Mouse (Mus musculus) liver, embryonic 16.5 days (tissue): ENCODE data around the gene Syt12. TPM values are rescaled to one million over a fixed set of nuclear protein-coding genes. Genes with fewer than 3 reads are reported as not detected.

Source experiments
- ATAC-seq: fragments of 200-750 bp; cut with Nextera tagmentation; 2 replicates; pipeline ENCODE4 v1.8.0; 2017; ENCODE audit warnings: low read depth, mild to moderate bottlenecking, moderate number of reproducible peaks, moderate library complexity
- H3K27ac ChIP-seq: fragments of 300-500 bp; sonication (generic); 2 replicates; pipeline ENCODE4 v1.5.1; 2014; ENCODE audit warnings: mild to moderate bottlenecking, low read length
- H3K27me3 ChIP-seq: fragments of 300-500 bp; sonication (generic); 2 replicates; pipeline ENCODE4 v1.6.1; 2014; ENCODE audit warnings: low read depth, low read length, mixed read lengths; ENCODE audit not compliant: control insufficient read depth, insufficient read depth
- H3K36me3 ChIP-seq: fragments of 300-500 bp; sonication (generic); 2 replicates; pipeline ENCODE4 v1.6.1; 2014; ENCODE audit warnings: mild to moderate bottlenecking; ENCODE audit not compliant: control insufficient read depth, insufficient read depth
- H3K4me1 ChIP-seq: fragments of 300-500 bp; sonication (generic); 2 replicates; pipeline ENCODE4 v1.6.1; 2014; ENCODE audit warnings: low read depth, low read length, mixed read lengths; ENCODE audit not compliant: control insufficient read depth
- H3K4me2 ChIP-seq: fragments of 300-500 bp; sonication (generic); 2 replicates; pipeline ENCODE4 v1.6.1; 2014; ENCODE audit warnings: low read depth, low read length, mixed read lengths
- H3K4me3 ChIP-seq: fragments of 300-500 bp; sonication (generic); 2 replicates; pipeline ENCODE4 v1.5.1; 2014; ENCODE audit warnings: low read depth, mild to moderate bottlenecking, low read length
- H3K9ac ChIP-seq: fragments of 300-500 bp; sonication (generic); 2 replicates; pipeline ENCODE4 v1.6.1; 2014; ENCODE audit warnings: low read depth, low read length
- H3K9me3 ChIP-seq: fragments of 300-500 bp; sonication (generic); replicated peaks from 2 replicates; pipeline ENCODE4 v1.6.1; 2016; ENCODE audit warnings: low read length; ENCODE audit not compliant: control insufficient read depth
- WGBS: fragments of 180-500 bp; shearing (Covaris S2); extraction: QIAGEN DNeasy Blood & Tissue Kit; methylation state at CpG from one replicate; pipeline ENCODE4 v1.1.7; 2014; ENCODE audit not compliant: insufficient replicate concordance; 5-methylcytosine and 5-hydroxymethylcytosine counted together
- polyA plus RNA-seq: library from polyadenylated mRNA; unstranded; fragments of >200 nt; fragmentation: Nextera tagmentation; extraction: Ambion mirVana; gene quantifications from 2 replicates; pipeline ENCODE4 v1.2.1, GENCODE M21; 2015

The Syt12 gene
- polyA plus RNA-seq, 1 experiment from 2014 or later: 0.32 TPM

DNA sequence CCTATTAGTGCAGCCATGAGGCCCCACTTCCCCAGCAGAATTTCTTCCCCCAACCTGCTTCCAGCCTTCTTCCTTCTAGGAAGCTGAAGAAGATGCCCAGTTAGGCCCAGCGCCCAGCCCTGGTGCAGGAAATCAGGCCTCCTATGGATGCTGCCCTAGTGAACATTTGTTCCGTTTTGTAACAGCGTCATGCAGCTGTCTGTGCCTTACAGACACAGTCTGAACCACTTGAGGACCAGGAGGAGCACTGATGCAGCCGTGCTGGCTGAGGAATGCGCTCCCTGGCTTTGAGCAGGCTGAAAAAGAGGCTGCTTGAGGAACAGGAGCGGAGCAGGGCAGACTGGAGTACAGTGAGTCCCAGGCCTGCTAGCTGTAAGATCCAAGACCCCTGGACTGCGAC, 17.5 kb upstream of the Syt12 start:
- no peak overlapping the region for H3K27ac ChIP-seq
- H3K36me3 ChIP-seq: no peaks in the 10 kb centered on the region
- H3K4me3 ChIP-seq: no peak overlapping the region
- H3K4me1 ChIP-seq: peaks cover 14% of the 10 kb centered on the region
- H3K27me3 ChIP-seq: no peaks in the 10 kb centered on the region
- 68% methylated on average over 7 of the region's 7 CpGs for WGBS
- no peak for ATAC-seq
- no peak overlapping the region for H3K4me2 ChIP-seq
- no peaks in the 10 kb centered on the region for H3K9me3 ChIP-seq
- H3K9ac ChIP-seq: no peak overlapping the region

DNA sequence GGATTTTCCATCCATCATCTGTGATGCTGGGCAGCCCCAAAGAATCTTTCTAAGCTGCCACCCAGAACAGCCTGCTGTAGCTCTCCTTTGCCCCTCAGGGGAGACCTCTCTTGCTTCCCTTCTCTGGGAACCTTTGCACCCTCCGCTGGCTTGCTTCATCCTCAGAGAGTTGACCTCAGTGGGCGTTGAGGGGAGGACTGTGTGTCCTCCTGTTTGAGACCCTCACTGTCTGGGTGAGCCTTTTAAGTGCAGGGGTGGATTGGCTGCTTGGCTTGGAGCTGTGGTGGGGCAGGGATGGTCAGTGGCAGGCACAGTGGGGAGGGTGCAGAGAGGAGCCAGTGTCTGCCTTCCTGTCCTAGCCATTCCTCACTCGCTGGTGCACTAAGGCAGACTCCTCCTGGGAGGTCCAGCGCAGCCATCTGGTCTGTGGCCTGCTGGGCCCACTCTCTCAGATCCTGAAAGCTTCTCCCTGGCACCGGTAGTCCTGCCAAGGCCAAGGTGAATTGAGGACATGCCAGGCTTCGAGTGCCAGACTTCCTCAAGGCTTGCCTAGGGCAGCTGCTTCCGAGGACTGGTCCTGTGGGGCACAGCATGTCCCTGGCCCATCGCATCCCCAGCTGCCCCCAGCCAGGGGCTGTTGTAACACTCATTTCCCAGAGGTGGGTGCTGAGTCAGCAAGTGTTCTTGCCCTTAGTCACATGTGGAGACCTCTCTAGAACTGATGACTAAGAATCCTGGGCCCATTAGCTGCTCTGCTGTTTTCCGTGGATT, 15.5 kb upstream of the Syt12 start:
- Histone ChIP-seq H3K4me3 (no peak overlapping the region), H3K4me2 (no peak overlapping the region), H3K27ac (no peak overlapping the region), H3K4me1 (peaks cover 8% of the 10 kb centered on the region), H3K27me3 (no peaks in the 10 kb centered on the region), H3K36me3 (no peaks in the 10 kb centered on the region), H3K9ac (no peak overlapping the region), H3K9me3 (no peaks in the 10 kb centered on the region)
- ATAC-seq: no peak
- 52% methylated on average over 9 of the region's 9 CpGs for WGBS

DNA sequence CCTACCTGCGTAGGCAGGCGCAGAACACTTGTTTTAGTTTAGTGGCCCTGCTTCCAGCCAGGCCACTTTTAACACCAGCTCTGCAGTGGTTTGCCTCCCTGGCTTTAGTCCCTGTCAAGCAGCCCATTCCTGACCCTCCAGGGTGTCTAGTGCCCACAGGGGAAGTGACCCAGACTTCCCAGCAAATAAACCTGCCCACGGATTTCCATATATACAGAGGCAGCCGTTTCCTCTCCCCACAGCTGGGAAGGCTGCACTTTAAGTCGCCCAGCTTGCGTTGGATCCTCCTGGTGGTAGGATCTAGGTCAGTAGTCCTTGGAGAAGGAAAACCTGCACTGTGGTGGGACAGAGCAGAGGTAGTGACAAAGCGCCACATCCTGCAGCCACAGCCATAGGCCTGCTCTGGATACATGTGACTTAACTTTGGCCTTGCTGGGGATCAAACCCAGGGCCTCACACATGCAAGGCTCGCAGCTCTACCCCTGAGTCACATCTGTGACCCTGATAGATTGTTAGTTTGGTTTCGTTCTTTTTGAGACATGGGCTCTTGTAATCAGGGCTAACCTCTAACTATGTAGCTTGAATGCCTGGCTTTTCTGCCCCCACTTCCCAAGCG, 13.9 kb upstream of the Syt12 start:
- 58% methylated on average over 10 of the region's 10 CpGs for WGBS
- Histone ChIP-seq H3K4me3 (no peak overlapping the region), H3K27ac (no peak overlapping the region), H3K27me3 (no peaks in the 10 kb centered on the region), H3K9ac (no peak overlapping the region), H3K4me2 (no peak overlapping the region), H3K9me3 (no peaks in the 10 kb centered on the region), H3K4me1 (no peaks in the 10 kb centered on the region), H3K36me3 (no peaks in the 10 kb centered on the region)
- no peak for ATAC-seq

DNA sequence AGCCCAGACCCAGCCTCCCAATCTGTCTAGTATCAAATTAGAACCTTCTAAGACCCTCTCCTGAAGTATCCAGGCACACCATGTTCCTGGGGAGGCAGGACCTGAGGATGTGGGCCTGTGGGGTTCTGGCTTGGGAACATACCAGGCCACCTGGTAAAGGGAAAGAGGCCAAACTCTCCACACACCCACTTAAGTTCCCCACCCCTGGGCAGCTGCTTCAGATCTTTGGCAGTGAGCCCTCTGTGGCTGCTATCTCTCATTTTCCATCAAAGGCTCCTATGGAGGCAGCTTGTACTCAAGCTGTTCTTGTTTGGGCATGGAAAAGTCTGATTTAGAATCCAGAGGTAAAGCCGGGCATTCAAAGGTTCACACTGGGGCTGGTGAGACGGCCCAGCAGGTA, 10.6 kb upstream of the Syt12 start:
- ATAC-seq: no peak
- WGBS: 68% methylated on average over 2 of the region's 2 CpGs
- no peak overlapping the region for H3K4me3 ChIP-seq
- no peaks in the 10 kb centered on the region for H3K36me3 ChIP-seq
- no peaks in the 10 kb centered on the region for H3K27me3 ChIP-seq
- H3K27ac ChIP-seq: no peak overlapping the region
- H3K4me2 ChIP-seq: no peak overlapping the region
- no peaks in the 10 kb centered on the region for H3K9me3 ChIP-seq
- no peak overlapping the region for H3K9ac ChIP-seq
- H3K4me1 ChIP-seq: no peaks in the 10 kb centered on the region

DNA sequence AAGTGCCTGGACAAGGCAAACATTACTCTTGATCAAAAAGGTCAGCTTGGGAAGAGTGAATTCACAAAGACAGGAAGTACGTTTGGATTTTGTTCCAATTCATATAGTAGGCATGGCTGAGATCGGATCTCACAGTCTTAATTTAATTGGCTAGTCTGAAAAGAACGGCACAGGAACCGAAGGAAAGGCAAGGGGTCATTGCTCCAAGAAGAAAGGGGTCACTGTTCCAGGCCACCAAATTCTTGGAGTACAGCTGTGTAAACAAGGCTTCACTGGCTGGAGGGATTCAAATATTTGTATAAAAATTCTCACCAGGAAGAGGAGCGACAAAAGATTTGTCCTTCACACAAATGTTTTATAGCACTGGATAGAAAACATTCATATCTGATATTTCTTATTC, 7.8 kb upstream of the Syt12 start:
- Histone ChIP-seq H3K4me1 (no peaks in the 10 kb centered on the region), H3K9me3 (no peaks in the 10 kb centered on the region), H3K27me3 (no peaks in the 10 kb centered on the region), H3K27ac (no peak overlapping the region), H3K9ac (no peak overlapping the region), H3K4me3 (no peak overlapping the region), H3K36me3 (no peaks in the 10 kb centered on the region), H3K4me2 (no peak overlapping the region)
- WGBS: 44% methylated on average over 5 of the region's 5 CpGs
- ATAC-seq: no peak

DNA sequence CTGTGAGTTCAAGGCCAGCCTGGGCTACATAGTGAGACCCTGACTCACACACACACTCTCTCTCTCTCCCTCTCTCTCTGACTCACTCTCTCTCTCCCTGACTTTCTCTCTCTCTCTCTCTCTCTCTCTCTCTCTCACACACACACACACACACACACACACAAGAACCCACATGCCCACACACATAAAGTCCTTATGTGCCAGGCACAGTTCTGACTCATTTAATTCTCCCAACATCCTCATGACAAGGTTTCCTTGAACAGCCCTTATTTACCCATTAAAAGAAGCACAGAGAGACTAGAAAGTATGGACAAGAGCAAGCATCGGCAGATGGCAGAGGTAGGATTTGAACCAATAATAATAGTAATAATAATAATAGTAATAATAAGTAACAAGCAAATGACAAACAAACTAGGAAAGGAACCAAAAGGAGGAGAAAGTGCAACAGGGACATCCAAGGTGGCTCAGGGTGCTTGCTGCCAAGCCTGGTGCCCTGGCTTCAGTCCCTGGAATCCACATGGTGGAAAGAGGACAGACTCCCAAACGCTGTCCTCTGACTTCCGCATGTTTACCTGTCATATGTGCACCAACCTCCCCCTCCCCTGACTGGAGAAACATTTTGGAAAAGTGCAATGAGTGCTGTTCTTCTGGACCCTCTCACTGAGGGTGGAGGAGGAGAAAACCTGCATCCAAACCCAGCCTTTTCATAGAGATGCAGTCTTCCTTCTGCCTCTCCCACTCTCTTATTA, 5.0 kb upstream of the Syt12 start:
- Histone ChIP-seq H3K4me2 (no peak overlapping the region), H3K36me3 (no peaks in the 10 kb centered on the region), H3K9ac (no peak overlapping the region), H3K9me3 (no peaks in the 10 kb centered on the region), H3K27me3 (peaks cover 10% of the 10 kb centered on the region), H3K4me1 (peaks cover 5% of the 10 kb centered on the region; the same call in 1 of the 2 replicates), H3K4me3 (no peak overlapping the region), H3K27ac (no peak overlapping the region)
- ATAC-seq: no peak
- 62% methylated on average over 3 of the region's 3 CpGs for WGBS

DNA sequence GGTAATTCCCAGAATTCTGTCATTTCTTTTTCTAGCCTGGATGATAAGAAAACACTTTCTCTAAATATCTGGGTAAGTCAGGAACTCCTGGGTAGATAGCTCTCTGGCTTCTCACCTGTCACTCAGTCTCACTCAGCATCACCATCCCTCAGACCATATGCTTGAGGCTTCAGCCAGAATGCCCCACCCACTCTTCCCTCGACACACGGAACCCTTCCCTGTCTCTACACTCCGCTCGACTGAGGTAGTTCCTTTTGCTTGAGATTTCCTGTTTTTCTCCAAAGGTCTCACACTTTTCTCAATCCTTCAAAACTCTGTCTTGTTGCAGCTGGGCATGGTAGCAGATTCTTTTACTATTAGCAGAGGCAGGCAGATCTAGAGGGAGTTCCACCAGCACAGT, 4.1 kb upstream of the Syt12 start:
- peaks cover 19% of the 10 kb centered on the region for H3K27me3 ChIP-seq
- no peak overlapping the region for H3K27ac ChIP-seq
- no peaks in the 10 kb centered on the region for H3K9me3 ChIP-seq
- no peak overlapping the region for H3K4me3 ChIP-seq
- H3K9ac ChIP-seq: no peak overlapping the region
- peaks cover 5% of the 10 kb centered on the region; the same call in 1 of the 2 replicates for H3K4me1 ChIP-seq
- ATAC-seq: no peak
- 14% methylated on average over 4 of the region's 4 CpGs for WGBS
- no peaks in the 10 kb centered on the region for H3K36me3 ChIP-seq
- no peak overlapping the region for H3K4me2 ChIP-seq

DNA sequence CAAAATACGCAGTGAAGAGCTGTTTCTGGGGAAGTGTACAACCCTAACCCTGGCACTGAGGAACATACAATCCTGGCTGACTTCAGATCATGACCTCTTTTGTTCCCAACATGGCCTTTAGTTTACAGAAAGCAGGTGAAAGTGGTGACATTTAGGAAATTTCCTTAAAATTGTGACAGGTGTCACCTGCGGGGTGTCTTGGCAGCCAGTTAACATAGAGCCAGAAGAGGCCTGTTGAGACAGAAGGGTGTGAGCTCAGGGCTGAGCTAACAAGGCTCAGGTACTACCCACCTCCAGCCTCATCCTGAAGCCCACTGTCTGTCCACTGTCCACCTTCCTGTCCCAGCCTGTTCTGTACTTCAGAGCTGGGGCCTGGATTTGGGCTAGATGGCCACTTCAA, 2.8 kb upstream of the Syt12 start:
- Histone ChIP-seq H3K9me3 (no peaks in the 10 kb centered on the region), H3K27me3 (peaks cover 29% of the 10 kb centered on the region), H3K4me1 (peaks cover 5% of the 10 kb centered on the region; the same call in 1 of the 2 replicates), H3K27ac (no peak overlapping the region), H3K36me3 (no peaks in the 10 kb centered on the region), H3K4me3 (no peak overlapping the region), H3K9ac (no peak overlapping the region), H3K4me2 (no peak overlapping the region)
- WGBS: 67% methylated on average over 2 of the region's 2 CpGs
- ATAC-seq: no peak

DNA sequence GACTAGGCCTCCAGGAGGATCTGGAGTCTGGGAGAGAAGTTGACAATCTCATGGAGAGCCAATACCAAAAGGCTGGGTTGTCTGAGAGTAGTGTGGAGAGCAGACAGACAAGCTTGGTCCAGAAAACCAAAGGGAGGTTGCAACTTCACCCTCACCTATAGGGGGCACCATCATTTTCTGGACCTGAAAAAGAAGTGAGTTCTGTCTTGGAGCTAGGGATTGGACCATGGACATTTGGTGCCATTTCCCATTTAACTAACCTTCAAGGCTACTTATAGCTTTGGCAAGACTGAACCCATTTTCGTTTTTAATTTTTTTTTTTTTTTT, 906 bp upstream of the Syt12 start:
- no peaks in the 10 kb centered on the region for H3K9me3 ChIP-seq
- H3K36me3 ChIP-seq: no peaks in the 10 kb centered on the region
- no peak overlapping the region for H3K4me2 ChIP-seq
- H3K4me1 ChIP-seq: peaks cover 5% of the 10 kb centered on the region; the same call in 1 of the 2 replicates
- no peak for ATAC-seq
- H3K9ac ChIP-seq: no peak overlapping the region
- WGBS: 19% methylated on average over 1 of the region's 1 CpGs
- no peak overlapping the region for H3K27ac ChIP-seq
- peaks cover 39% of the 10 kb centered on the region for H3K27me3 ChIP-seq
- H3K4me3 ChIP-seq: no peak overlapping the region
